Mouse (Mus musculus) brown adipose tissue, adult 24 weeks (tissue): Measurements from ENCODE around the gene Hebp1. TPM values are rescaled to one million over a fixed set of nuclear protein-coding genes. Genes with fewer than 3 reads are reported as not detected.

Experiments
- H3K27ac ChIP-seq: fragments of 200-500 bp; replicated peaks from 2 replicates; pipeline ENCODE4 v1.5.1; 2012; ENCODE audit warnings: low read depth, mild to moderate bottlenecking, low read length
- H3K4me1 ChIP-seq: fragments of 200-500 bp; 2 replicates; pipeline ENCODE4 v1.6.1; 2012; ENCODE audit warnings: low read length, mixed read lengths; ENCODE audit not compliant: control insufficient read depth, insufficient read depth, insufficient read length
- H3K4me3 ChIP-seq: fragments of 200-500 bp; 2 replicates; pipeline ENCODE4 v1.5.1; 2012; ENCODE audit warnings: low read depth, mild to moderate bottlenecking, low read length, moderate library complexity; ENCODE audit not compliant: insufficient read depth
- polyA plus RNA-seq: library from polyadenylated mRNA; stranded (reverse); fragments of >200 nt; gene quantifications from 2 replicates; pipeline ENCODE4 v1.2.4, GENCODE M21; 2012; ENCODE audit not compliant: missing spikeins, insufficient read depth, insufficient read length

Gene Hebp1
- polyA plus RNA-seq, 1 experiment, result 64.6 TPM

DNA sequence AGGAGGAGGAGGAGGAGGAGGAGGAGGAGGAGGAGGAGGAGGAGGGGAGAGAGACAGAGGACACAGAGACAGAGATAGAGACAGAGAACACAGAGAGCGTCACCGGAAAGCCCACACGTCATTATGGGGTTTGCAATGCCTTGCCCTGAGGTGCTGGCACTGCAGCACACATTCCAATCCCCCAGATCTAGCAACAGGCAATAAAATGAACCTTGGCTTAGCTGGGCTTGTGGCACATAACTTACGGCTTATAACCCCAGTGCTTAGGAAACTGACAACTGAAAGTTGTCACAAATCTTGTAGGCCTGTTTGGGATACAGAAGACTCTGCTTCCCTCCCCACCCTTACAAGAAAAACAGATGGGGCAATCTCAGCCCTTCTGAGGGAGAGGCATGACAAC is 107.2 kb downstream of the Hebp1 start:
- no peak overlapping the region for H3K27ac ChIP-seq
- H3K4me1 ChIP-seq, result no peaks in the 10 kb centered on the region
- H3K4me3 ChIP-seq, result no peak overlapping the region

DNA sequence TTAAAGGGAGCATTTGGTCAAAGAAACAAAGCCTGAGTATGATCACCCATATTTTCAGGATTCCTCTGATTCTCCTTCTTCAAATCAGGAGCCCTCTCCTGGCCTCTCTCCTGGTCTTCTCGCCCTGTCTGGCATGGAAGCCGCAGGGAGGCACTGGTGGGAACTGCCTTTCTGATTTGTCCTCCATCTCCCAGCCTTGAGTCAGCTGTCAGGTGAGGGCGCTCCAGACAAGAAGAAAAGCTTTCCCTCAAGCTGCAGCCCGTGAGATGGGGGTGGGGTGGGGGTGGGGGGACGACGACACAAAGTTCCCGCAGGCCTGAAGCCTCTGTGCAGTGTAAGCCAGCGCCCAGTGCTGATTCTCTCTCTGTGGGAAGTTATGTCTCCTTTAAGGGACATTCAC is 108.0 kb downstream of the Hebp1 start:
- H3K4me3 ChIP-seq, result no peak overlapping the region
- no peaks in the 10 kb centered on the region for H3K4me1 ChIP-seq
- no peak overlapping the region for H3K27ac ChIP-seq

DNA sequence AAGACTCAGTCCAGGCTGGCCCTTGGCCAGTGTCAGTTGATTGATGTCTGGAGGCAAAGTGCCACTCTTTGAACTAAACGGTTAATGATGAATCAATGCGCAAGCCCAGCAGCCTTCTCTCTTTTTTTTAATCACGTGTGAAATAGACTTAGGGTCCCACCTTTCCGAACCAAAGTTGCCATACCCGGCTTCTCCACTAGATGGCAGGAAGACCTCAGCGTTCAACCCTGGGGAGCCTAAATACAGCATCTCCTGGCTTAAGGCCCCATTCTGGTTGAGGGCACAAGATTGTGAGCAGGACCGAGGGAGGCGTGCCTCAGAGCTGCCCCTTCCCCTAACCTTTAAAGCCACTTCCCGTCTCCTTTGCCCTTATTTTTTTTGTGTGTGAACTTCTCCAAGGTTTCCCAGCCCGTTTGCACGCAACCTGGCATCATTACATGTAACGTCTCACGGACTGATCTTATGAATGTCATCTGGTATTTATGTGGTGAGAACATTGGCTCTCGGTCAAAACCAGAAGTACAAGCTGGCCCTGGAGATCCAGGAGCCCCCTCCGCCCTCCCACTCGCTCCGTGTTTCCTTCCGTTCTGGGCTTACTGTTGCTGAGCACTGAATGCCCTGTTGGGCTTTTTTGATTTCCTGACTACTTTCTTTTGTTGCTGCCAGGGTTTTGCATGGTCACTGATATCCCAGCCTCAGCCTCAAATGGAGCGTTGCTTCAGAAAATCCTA is 109.9 kb downstream of the Hebp1 start:
- no peaks in the 10 kb centered on the region for H3K4me1 ChIP-seq
- H3K27ac ChIP-seq, result no peak overlapping the region
- H3K4me3 ChIP-seq, result no peak overlapping the region

Other genes starting within 250 kb of the Hebp1 start
- gene Apold1, start 216.3 kb downstream of the Hebp1 start, polyA plus RNA-seq, result 2.8 and 22.1 TPM in 2 replicates
- gene Ddx47, start 186.4 kb downstream of the Hebp1 start, polyA plus RNA-seq, result 37.6 and 45.3 TPM in 2 replicates
- 0.67 and 1.5 TPM in 2 replicates for gene Gprc5a, start 132.4 kb downstream of the Hebp1 start, polyA plus RNA-seq
- not detected in 2 replicates for gene Gprc5d, start 79.7 kb downstream of the Hebp1 start, polyA plus RNA-seq
- gene Fam234b, start within 50 bp of the Hebp1 start, polyA plus RNA-seq, result 2.1 and 3.7 TPM in 2 replicates
- gene Gsg1, start 56.3 kb upstream of the Hebp1 start, polyA plus RNA-seq, result not detected in 2 replicates
- gene Pbp2, start 112.4 kb upstream of the Hebp1 start, polyA plus RNA-seq, result not detected in 2 replicates
- gene Emp1, start 164.5 kb upstream of the Hebp1 start, polyA plus RNA-seq, result 29.0 and 42.9 TPM in 2 replicates